Mouse (Mus musculus) ovary, postnatal 10 days (tissue): ENCODE results near the gene Farp1.
"Not testable (repeated sequence)": the region's sequence is repeated elsewhere in the genome, so short reads cannot be mapped to it uniquely, and the experiment has no call there.

Experiments
- DNase-seq: peaks from one replicate; pipeline ENCODE4 v3.0.0; 2022; ENCODE audit warnings: low spot score

Gene Farp1

GRCm38 (mm10) chr14:121183414-121184130, 148.6 kb downstream of the Farp1 start:
- DNase-seq, result no peak

- DNase-seq, result no peak
These were observed 149.4 kb downstream of the Farp1 start for GRCm38 (mm10) chr14:121184351-121184750.

GRCm38 (mm10) chr14:121186402-121186894, 151.4 kb downstream of the Farp1 start:
- DNase-seq, result no peak

GRCm38 (mm10) chr14:121189840-121190239, 154.8 kb downstream of the Farp1 start:
- DNase-seq, result not testable (repeated sequence)

- DNase-seq, result no peak
These were observed 155.4 kb downstream of the Farp1 start for GRCm38 (mm10) chr14:121190386-121190785.

GRCm38 (mm10) chr14:121191739-121192138, 156.7 kb downstream of the Farp1 start:
- no peak for DNase-seq

GRCm38 (mm10) chr14:121192394-121192793, 157.4 kb downstream of the Farp1 start:
- no peak for DNase-seq

GRCm38 (mm10) chr14:121193981-121194380, 159.0 kb downstream of the Farp1 start:
- DNase-seq, result no peak

GRCm38 (mm10) chr14:121198915-121199572, 164.0 kb downstream of the Farp1 start:
- DNase-seq, result no peak

- no peak for DNase-seq
These were observed 164.8 kb downstream of the Farp1 start for GRCm38 (mm10) chr14:121199789-121200188.

GRCm38 (mm10) chr14:121200353-121200752, 165.4 kb downstream of the Farp1 start:
- DNase-seq, result no peak

GRCm38 (mm10) chr14:121201178-121201577, 166.2 kb downstream of the Farp1 start:
- no peak for DNase-seq

GRCm38 (mm10) chr14:121205459-121205858, 170.5 kb downstream of the Farp1 start:
- no peak for DNase-seq

- DNase-seq, result no peak
These were observed 172.6 kb downstream of the Farp1 start for GRCm38 (mm10) chr14:121207441-121208158.

- no peak for DNase-seq
These were observed 173.1 kb downstream of the Farp1 start for GRCm38 (mm10) chr14:121208159-121208515.

GRCm38 (mm10) chr14:121210318-121210717, 175.3 kb downstream of the Farp1 start:
- no peak for DNase-seq

- DNase-seq, result no peak
These were observed 178.7 kb downstream of the Farp1 start for GRCm38 (mm10) chr14:121213650-121214049.

- DNase-seq, result no peak
These were observed 179.7 kb downstream of the Farp1 start for GRCm38 (mm10) chr14:121214636-121215257.

- DNase-seq, result no peak
These were observed 180.8 kb downstream of the Farp1 start for GRCm38 (mm10) chr14:121215817-121216216.

GRCm38 (mm10) chr14:121216672-121217071, 181.7 kb downstream of the Farp1 start:
- DNase-seq, result no peak

GRCm38 (mm10) chr14:121218620-121219019, 183.6 kb downstream of the Farp1 start:
- DNase-seq, result no peak
